Mouse (Mus musculus) spleen, postnatal 14 days (tissue): ENCODE measurements around the gene Icam1.
"Not testable (repeated sequence)": the region's sequence is repeated elsewhere in the genome, so short reads cannot be mapped to it uniquely, and the experiment has no call there.

Experiments used
- DNase-seq, 2 experiments: peaks; one replicate each; pipeline ENCODE4 v3.0.0; 2021 to 2022; ENCODE audit warnings: low spot score in 2 of 2

Gene Icam1

DNA sequence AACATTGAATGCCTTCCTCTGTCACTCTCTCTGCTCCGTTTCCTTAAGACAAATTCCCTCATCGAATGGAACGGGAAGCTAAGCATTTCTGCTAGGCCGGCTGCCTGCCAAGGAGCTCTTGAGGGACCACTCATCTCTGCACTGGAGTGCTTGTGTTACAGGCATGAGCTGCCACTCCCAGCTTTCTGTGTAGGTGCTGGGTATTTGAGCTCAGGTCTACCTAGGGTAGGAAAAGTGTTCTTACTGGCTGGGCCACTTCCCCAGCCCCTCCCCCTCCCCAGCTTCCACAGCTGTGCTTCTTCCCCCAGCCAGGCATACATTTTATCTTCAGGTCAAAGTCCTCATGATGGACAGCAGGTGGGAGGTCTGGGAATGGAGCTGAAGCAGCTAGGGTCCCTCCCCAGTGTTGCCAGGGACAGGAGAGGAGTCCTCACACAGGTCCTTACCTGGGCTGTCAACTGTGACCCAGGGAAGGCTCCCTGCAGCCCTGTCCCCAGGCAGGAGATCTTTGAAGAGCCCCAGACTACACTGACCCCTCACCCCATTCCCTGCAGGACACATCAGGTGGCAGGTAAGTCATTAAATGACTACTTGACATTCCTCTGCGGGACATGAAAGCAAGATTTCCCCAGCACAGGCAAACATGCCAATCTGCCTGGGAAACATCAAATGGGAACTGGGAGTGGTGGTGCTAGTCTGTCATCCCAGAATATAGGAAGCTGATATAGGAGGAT, 22.5 kb upstream of the Icam1 start:
- no peak for DNase-seq

DNA sequence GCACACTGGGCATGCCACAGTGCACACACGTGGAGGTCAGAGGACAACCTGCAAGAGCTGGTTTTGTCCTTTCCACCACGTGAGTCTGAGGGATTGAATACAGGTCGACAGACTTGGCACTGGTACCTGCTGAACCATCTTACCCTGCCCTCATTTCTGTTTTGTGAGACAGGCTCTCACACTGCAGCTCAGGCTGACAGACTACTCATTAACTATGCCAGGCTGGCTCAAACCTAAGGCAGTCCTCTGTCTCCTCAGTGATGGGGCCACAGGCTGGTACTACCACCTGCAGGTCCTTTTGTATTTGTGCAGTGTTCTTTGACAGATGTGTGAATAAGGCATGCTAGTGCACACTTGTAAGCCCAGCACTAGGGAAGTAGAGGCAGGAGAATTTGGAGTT, 20.7 kb upstream of the Icam1 start:
- DNase-seq = no peak

DNA sequence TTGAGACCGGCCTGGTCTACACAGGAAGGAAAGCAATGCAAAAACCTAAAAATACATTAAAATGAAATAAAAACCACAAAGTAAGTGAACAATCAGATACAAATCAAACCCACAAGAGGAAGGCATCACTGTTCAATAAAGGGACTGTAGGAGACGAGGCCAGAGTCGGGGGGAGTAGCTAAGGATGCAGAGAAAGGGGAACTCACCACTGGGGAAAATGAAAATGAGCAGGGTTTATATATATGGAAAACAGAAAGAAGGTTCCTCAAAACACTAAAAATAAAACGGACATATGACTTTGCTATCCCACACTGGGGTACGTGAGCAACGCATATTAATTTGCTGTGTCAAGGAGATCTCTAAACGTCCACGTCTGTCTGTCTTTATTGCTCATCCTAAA, 18.7 kb upstream of the Icam1 start:
- DNase-seq = no peak

DNA sequence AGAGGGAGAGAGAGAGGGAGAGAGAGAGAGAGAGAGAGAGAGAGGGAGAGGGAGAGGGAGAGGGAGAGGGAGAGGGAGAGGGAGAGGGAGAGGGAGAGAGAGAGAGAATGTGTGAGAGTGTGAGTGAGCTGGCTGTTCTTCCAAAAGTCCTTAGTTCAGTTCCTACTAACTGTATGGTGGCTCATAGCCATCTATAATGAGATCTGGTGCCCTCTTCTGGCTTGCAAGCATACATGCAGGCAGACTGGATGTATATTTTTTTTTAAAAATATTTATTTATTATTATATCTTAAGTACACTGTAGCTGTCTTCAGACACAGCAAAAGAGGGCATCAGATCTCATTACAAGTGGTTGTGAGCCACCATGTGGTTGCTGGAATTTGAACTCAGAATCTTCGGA, 17.4 kb upstream of the Icam1 start:
- not testable (repeated sequence) for DNase-seq

DNA sequence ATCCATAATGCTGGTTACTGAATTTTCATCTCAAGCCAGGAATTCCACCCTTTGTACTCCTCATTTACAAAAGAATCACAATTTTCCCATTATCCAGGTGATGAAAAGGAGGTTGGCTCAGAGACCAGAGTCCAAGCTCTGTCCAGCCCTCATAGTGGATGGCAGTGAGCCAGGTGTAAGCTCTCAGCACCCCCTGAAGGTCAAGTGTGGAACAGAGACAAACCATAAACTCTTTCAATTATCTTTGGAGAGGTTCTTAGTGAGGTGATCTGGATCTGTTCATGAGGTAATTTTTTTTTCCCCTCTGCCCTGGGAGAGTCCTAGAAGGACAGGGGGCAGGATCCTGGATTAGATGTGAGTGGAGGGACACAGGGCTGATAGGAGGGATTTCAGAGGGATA, 15.0 kb upstream of the Icam1 start:
- no peak for DNase-seq

DNA sequence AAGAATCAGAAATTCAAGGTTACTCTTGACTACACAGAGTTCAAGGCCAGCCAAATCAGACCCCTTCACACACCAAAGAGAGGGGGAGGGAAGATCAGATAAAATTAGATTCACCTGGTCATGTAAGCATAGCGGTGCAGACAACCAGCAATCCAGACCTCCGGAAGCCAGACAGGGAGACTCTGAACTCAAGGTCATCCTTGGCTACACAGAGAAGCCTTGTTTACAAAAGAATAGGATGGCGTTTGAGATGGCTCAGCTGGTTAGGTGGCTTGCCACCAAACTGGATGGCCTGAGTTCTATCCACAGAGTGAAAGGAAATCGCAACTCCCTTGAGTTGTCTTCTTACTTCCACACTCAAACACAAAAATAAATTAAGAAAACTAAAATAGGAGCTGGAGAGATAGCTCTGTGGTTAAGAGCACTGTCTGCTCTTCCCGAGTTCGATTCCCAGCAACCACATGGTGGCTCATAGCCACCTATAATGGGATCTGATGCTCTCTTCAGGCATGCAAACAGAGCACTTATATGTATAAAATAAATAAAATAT, 14.1 kb upstream of the Icam1 start:
- no peak for DNase-seq

DNA sequence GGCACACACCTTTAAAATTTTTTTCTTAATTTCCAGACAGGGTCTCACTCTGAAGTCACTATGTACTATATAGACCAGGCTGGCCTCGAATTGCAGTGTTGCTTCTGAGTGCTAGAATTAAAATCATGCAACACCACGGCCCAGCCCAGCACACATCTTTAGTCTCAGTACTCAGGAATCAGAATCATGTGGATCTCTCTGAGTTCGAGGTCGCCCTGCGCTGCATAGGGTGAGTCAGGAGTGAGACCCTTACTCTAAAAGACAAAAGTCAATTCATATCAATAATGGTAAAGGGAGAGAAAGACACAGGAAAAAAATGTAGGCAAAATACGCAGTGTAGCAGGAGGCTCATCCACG, 13.5 kb upstream of the Icam1 start:
- DNase-seq = no peak

DNA sequence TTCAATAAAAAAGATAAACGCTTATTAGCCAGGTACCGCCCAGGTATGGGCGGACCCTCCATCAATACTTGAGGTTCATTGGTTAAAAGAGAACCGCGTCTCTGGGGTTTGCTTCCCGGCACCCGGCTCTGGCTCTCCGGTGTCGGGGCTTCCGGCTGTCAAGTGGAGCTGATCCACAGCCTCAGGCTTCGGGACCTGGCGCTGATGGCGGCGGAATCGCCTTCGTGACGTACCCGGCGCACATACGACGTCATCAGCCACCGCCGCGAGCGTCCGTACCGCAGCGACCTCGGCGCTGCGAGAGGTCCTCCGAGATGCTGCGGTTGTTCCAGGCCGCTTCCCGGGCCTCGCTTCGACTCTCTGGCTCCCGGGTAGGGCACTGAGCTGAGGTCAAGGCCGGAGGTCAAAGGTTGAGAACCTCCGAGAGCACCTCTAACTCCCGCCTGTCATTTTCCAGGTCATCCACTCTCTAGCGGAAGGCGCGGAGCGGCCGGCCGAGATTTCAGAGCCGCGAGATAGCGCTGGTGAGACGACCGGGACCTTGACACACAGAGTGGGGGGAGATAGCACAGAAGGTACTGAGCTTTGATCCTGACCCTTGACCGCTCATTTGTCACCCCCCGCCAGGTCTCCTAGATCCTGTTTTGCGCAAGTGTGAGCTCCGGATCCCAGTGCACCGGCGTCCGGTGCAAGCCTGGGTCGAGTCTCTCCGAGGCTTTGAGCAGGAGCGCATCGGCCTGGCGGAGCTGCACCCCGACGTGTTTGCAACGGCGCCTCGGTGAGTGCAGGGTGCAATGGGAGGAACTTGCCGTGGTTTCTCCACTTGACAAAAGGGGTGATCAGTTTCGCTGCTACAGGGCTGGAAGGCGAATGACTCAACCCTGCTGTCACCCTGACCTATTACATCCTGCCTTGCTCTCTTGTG, 12.9 kb upstream of the Icam1 start, which contains the start of gene Mrpl4:
TSS of gene Mrpl4 (plus strand) at position 112 of the 925 bp plus-strand sequence.
- DNase-seq = peak; percentile 69 to 89

DNA sequence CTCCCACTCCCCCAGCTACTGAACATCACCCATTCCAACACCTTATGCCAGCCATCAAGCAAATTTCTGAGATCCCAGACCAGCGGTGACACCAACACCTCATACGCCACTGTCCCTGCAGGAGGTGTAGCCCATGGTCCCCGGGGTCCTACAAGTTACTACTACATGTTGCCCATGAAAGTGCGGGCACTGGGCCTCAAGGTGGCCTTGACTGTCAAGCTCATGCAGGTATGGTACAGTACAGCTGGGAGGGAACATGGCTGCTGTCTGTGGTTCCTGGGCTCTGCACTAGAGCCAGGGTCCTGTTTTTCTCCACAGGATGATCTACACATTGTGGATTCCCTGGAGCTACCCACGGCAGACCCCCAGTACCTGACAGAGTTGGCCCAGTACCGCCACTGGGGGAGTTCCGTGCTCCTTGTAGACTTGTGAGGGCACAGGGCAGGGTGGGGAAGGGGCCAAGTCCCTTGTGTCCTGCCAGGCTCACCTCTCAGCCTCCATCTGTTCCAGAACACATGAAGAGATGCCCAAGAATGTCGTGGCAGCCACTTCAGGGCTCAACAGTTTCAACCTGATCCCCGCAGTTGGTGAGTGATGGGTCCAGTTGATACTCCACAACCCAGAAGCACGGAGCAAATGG, 8.4 kb upstream of the Icam1 start:
- DNase-seq = no peak

DNA sequence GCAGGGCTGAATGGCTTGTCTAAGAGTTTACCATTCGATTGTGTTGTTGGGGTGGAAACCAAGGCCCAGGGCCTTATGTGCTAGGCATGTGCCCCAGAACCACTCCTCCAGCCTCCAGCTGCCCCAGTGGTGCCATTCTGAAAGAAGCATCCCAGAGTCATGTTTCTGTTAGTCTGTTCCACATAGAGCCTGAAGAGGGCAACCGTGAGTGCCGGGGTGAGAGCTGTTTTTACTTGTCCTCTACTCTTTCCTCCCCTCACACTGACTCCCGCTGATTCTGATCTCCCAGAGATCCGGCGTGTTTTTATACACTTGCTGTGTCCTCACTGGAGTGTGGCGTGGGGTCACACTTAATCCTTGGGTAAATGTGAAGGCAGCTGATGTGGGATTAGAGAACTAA, 7.8 kb upstream of the Icam1 start:
- DNase-seq = no peak

DNA sequence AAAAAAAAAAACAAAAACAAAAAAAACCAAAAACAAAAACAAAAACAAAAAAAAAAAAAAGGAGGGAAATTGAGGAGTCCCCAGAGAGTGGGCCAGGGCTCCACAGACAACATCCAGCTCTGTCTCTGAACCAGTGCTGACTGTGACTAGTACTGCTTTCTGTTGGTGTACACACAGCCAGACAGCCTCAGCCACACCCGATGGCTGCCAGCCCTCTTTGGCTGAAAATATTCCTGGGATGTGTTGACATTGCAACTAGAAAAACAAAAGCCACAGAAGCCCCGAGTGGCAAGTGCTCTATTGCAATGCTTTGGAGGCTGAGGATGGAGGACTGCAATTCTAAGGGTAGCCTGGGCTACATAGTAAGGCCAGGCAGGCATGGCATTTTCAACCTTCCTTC, 5.4 kb upstream of the Icam1 start:
- DNase-seq = no peak

DNA sequence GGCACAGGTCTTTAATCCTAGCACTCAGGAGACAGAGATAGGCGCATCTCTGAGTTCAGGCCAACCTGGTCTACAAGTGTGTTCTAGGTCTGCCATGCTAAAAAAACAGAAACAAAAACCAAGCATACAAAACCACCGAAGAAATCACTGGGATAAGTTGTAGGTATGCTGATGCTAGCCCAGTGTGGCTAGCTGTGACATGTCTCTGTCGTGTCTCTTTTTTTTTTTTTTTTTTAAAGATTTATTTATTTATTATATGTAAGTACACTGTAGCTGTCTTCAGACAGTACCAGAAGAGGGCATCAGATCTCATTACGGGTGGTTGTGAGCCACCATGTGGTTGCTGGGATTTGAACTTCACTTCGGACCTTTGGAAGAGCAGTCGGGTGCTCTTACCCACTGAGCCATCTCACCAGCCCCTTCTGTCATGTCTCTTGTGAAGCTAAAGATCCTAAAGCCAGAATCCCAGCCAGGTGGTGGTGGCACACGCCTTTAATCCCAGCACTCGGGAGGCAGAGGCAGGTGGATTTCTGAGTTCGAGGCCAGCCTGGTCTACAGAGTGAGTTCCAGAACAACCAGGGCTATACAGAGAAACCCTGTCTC, 4.7 kb upstream of the Icam1 start:
- not testable (repeated sequence) for DNase-seq

DNA sequence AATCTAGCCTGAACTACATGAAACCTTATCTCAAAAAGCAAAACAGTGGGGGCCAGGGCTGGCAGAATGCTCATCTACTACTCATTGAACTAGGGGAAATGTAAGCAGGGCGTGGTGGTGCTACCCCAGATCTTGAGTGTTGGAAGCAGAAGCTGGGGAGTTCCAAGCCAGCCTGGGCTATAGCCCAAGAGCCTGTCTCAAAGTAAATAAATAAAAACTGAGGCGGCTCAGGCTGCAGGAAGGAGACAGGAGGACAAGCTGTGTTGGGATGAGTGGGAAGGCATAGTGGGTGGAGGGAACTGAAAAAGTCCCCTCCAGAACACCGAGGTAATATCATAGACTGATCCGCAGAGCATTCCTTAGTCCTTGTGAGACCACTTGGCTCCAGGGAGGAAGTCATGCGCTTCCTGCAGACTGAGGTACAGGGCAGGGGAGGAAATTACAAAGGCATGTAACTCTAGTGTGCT, 3.9 kb upstream of the Icam1 start:
- no peak for DNase-seq

DNA sequence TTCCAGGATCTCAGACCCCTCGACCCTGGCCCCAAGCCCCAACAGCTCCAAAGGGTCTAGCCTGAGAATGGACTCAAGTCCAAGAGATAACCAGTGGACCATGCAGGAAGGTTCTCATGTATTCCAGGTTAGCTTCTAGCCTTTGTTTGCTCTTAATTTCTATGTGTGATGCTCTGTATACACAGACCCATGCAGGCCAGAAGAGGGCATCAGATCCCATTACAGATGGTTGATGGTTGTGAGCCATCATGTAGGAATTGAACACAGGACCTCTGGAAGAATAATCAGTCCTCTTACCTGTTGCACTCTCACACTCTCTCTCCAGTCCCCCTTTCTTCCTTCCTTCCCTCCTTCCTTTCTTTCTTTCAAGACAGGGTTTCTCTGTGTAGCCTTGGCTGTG, 3.4 kb upstream of the Icam1 start:
- DNase-seq = no peak

DNA sequence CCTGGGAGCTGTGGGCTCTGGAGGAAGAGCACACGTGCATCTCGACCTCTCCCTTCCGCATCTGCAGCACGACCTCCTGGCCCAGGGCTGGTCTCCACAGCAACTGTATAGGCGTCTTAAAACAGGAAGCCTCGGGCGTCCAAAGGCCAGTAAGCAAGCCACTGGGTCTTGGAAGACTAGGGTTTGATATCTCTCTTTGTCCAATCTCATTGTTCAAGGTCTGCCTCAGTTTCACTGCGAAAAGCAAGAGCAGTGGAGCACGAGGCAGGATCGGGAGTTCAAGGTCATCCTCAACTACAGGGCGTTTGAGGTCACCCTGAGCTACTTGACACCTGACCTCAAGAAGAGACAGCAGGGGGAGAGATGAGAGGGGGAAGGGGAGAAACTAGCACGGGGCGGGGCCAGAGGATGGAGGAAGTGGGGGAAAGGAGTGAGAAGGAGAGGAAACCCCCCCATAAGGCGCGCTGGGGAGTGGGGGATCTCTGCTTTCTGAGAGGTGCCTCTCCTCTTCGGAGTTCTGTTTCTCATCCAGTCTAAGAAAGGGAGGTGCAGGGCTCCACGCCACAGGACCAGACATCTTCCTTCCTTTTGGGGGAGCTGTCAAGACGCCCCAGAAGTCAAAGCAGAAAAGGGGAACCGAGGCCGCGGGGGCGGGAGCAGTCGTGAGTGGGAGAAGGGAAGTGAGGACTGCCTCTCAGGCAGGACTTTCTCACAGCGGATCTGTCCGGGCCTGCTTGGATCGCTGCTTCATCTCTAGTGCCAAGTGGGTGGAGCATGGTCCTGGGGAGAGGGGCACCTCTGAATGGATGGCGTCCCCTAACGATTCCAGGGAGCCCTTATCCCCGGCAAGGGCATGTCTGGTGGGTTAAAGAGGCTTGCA, 854 bp upstream of the Icam1 start:
- DNase-seq = peak; percentile 60 to 70

DNA sequence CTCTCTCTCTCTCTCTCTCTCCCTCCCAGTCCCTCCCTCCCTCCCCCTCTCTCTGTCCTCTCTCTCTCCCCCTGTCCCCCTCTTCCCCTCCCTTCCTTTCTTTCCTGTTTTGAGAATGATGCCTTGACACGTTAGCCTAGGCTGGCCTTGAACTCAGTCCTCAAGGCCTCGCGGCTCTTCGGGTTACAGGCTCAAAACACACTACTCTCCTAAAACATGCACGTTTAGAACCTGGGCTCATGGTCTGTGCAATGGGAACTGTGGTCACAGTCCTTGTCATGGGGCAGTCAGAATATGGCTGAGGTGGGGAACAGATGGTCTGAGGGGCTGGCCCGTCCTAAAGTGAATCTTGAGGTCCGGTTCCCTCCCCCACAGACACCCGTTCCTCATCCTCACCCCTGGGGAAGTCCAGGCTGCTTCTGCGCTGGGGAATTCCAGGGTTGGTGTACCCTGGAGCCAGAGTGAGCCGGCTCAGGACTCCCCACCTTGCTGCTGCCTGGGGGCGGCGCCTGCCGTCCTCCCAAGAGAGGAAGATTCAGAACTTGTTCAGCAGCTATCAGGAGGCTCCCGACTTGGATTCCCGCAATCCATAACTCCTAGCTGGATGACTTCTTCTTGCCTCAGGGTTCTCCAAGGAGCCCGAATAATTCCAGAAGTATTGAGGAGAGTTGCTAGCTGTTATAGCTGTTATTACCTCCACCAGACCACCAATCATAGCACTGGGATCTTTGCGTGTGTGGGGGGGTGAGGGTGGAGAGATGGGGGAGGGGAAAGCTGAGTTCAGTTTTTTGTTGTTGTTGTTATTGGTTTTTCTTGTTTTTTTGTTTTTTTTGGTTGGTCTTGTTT, 769 bp downstream of the Icam1 start:
- no peak for DNase-seq

DNA sequence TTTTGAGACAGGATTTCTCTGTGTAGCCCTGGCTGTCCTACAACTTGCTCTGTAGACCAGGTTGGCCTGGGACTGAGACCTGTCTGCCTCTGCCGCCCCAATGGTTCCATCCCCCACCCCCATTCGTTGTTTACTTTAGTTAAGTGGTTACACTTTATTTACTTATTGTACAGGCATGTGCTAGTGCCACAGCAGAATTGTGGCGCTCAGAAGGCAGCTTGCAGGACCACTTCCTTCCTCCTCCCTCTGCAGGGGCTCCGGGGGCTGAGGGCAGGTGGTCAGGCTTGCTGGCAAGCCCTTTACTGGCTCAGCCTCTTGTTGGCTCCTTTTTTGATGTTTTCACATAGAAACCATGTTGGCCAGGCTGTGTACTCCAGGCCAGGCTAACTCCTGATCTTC, 1.4 kb downstream of the Icam1 start:
- no peak for DNase-seq

DNA sequence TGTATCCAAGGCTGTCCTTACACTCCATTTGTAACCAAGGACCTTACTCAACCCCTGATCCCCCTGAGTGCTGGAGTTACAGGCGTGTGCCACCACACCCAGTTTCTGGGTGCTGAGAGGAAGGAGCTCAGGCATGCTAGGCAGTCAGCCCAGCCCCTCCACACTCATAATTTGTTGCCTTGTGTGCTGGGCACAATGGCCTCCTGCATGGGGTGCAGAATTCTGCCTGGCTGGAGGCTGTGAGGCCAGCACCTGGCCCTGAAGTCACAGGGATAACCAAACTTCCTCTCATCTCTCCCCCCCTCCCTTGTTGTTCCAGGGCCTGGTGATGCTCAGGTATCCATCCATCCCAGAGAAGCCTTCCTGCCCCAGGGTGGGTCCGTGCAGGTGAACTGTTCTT, 2.8 kb downstream of the Icam1 start:
- DNase-seq = no peak

DNA sequence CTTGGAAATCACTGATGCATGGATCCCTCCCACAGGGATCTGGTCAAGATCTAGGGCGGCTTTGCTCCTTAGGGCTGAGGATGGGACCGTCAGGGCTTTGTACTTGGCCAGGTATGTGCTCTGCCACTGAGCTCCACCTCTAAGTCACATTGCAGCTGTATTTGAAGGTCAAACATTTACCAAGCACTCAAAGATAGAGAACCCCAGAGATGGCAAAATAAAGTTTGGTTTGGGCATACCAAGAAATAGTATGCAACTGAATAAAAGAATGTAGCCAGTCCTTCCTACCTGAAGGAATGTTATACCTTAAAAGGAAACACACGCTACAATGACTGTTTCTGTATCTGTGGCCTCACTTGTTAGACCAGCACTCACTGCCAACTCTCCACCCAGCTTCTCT, 5.6 kb downstream of the Icam1 start:
- no peak for DNase-seq

DNA sequence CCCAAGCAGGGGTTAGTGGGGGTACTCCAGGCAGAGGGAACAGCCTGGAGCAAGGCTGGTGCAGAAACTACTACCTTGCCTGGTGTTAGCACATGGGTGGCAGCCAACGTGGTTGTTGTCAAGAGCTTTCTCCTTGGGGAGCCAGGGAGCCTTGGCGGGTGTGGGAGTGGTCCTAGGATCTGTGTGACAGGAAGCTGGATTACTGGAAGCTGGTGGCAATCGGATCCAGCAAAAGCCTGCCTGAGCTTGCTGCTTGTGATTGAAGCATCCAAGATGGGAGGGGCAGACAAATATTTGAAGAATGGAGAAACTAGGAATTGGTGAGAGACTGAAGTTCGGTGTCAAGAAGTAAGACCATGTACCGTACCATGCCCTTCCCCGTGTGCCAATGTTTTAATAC, 6.5 kb downstream of the Icam1 start:
- DNase-seq = no peak
